Mouse (Mus musculus) ES-E14 (cell line): ENCODE data around the gene Mtcl1. TPM values are rescaled to one million over a fixed set of nuclear protein-coding genes. Genes with fewer than 3 reads are reported as not detected.

Experiments used
- DNase-seq: peaks from one replicate; pipeline ENCODE4 v3.0.0-alpha.2; 2013; ENCODE audit warnings: low read depth, low spot score
- H3K27ac ChIP-seq: 2 replicates; pipeline ENCODE4 v1.5.1; 2012; ENCODE audit warnings: low read depth, mild to moderate bottlenecking, low read length, moderate library complexity, mixed read lengths; ENCODE audit not compliant: poor library complexity, insufficient read depth, severe bottlenecking
- H3K36me3 ChIP-seq: 2 replicates; pipeline ENCODE4 v1.6.1; 2012; ENCODE audit warnings: mild to moderate bottlenecking, low read length, moderate library complexity, mixed read lengths; ENCODE audit not compliant: control insufficient read depth, poor library complexity, insufficient read depth, severe bottlenecking
- H3K4me1 ChIP-seq, 2 experiments: fragments of 150-350 bp in 1 of 2; sonication (generic) in 1 of 2; 2 replicates each; pipeline ENCODE4 v1.6.1; 2012; ENCODE audit warnings: low read length in 2 of 2, mild to moderate bottlenecking in 1 of 2, mixed read lengths in 1 of 2; ENCODE audit not compliant: control insufficient read depth in 2 of 2, insufficient read depth in 2 of 2, poor library complexity in 1 of 2
- H3K4me3 ChIP-seq, 2 experiments: fragments of 150-350 bp in 1 of 2; sonication (generic) in 1 of 2; 2 replicates each; pipeline ENCODE4 v1.5.1; 2012; ENCODE audit warnings: low read length in 2 of 2, low read depth in 1 of 2, mild to moderate bottlenecking in 1 of 2, mixed read lengths in 1 of 2; ENCODE audit not compliant: insufficient read depth in 1 of 2, poor library complexity in 1 of 2, severe bottlenecking in 1 of 2
- H3K9ac ChIP-seq: 2 replicates; pipeline ENCODE4 v1.6.1; 2012; ENCODE audit warnings: low read depth, mild to moderate bottlenecking, low read length, mixed read lengths; ENCODE audit not compliant: poor library complexity, insufficient read depth, severe bottlenecking
- H3K9me3 ChIP-seq: fragments of 150-350 bp; sonication (generic); 2 replicates; pipeline ENCODE4 v1.6.1; 2012; ENCODE audit warnings: low read depth, mild to moderate bottlenecking, low read length; ENCODE audit not compliant: control insufficient read depth, insufficient read depth
- CHD2 ChIP-seq: IDR thresholded peaks from 2 replicates; pipeline ENCODE4 v1.6.1; 2014; ENCODE audit warnings: mild to moderate bottlenecking, low read depth, low read length, inconsistent platforms
- HCFC1 ChIP-seq: IDR thresholded peaks from 2 replicates; pipeline ENCODE4 v1.6.1; 2012; ENCODE audit warnings: low read length, inconsistent platforms, borderline replicate concordance; ENCODE audit not compliant: insufficient read depth
- MAFK ChIP-seq: IDR thresholded peaks from 2 replicates; pipeline ENCODE4 v1.6.1; 2014; ENCODE audit warnings: mild to moderate bottlenecking, low read depth, low read length, inconsistent platforms; ENCODE audit not compliant: insufficient read depth
- in situ Hi-C, 2 experiments: fragments of 600-800 bp; cut with MboI; formaldehyde crosslinking; loops; one replicate each; pipeline ENCODE4 v1.15.1; 2025; ENCODE audit warnings: low sequenced_read_pairs in 2 of 2, inconsistent platforms in 1 of 2; ENCODE audit not compliant: unreplicated experiment in 2 of 2
- total RNA-seq: library from RNA; depleted of rRNA; stranded (reverse); fragments of 300-350 nt; gene quantifications from 2 replicates; pipeline ENCODE4 v1.2.3, GENCODE M21; 2012; rRNA removed

The Mtcl1 gene
- total RNA-seq, 1 experiment = 75.8 TPM

GRCm38 (mm10) chr17:66289894-66290293, 159.7 kb downstream of the Mtcl1 start:
- Histone ChIP-seq H3K36me3 (no peaks in the 10 kb centered on the region), H3K9me3 (no peaks in the 10 kb centered on the region), H3K4me3 (no peak overlapping the region), H3K27ac (no peak overlapping the region), H3K9ac (no peak overlapping the region), H3K4me1 (peaks cover 2 to 4% of the 10 kb centered on the region in 2 experiments; a peak in 2 of 4 replicates)
- TF ChIP-seq HCFC1 (no peak), MAFK (no peak), CHD2 (no peak)
- no peak for DNase-seq
- in situ Hi-C loops = no loop called here

Other genes with a start within 250 kb of the Mtcl1 start
- 20.1 and 22.8 TPM in 2 replicates for gene Rab12, start 70.0 kb upstream of the Mtcl1 start, total RNA-seq
- gene Themis3, start 144.9 kb upstream of the Mtcl1 start, total RNA-seq = 0.13 and 0.16 TPM in 2 replicates